Mouse (Mus musculus): ENCODE results near the gene Igll1. TPM values are rescaled to one million over a fixed set of nuclear protein-coding genes. Genes with fewer than 3 reads are reported as not detected.

Gene Igll1
- polyA plus RNA-seq, 1 experiment from 2014 or later = not detected

- Histone ChIP-seq H3K9ac (ENCODE audit: low read length) (no peak overlapping the region), H3K27me3 (replicated peaks; ENCODE audit: control insufficient read depth, insufficient read depth, low read length) (no peaks in the 10 kb centered on the region), H3K4me3 (ENCODE audit: low read depth, low read length) (no peak overlapping the region), H3K4me2 (ENCODE audit: low read length) (no peak overlapping the region), H3K9me3 (replicated peaks; ENCODE audit: control insufficient read depth, low read length) (no peaks in the 10 kb centered on the region), H3K36me3 (ENCODE audit: control insufficient read depth, insufficient read depth, low read length) (no peaks in the 10 kb centered on the region), H3K27ac (ENCODE audit: low read depth, low read length) (no peak overlapping the region), H3K4me1 (ENCODE audit: control insufficient read depth, insufficient read depth, low read length) (no peaks in the 10 kb centered on the region)
- no peak for ATAC-seq
- DNase-seq (ENCODE audit: low spot score) = no peak
- 80% methylated on average over 2 of the region's 2 CpGs for WGBS
Measured at GRCm38 (mm10) chr16:16826223-16826622, 37.6 kb downstream of the Igll1 start.

DNA sequence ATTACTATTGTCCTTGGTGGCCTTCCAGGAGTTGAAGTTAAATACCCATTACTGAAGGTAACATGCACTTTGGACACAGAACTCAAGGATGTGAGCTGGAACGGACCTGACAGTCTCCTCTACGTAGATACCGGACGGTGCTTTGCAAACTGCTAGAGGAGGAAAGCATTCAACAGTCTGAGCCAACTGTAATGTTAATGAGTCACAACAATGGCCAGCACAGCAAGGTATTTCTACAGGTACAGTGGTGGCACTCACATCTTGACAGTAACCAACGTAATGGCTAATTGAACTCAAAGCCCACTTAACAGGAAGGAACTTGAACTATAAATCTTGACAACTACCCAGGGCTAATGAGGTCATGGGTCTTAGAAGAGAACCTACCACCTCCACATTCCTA lies 38.3 kb downstream of the Igll1 start:
- Histone ChIP-seq H3K36me3 (ENCODE audit: control insufficient read depth, insufficient read depth, low read length) (no peaks in the 10 kb centered on the region), H3K9me3 (replicated peaks; ENCODE audit: control insufficient read depth, low read length) (no peaks in the 10 kb centered on the region), H3K27ac (ENCODE audit: low read depth, low read length) (no peak overlapping the region), H3K4me3 (ENCODE audit: low read depth, low read length) (no peak overlapping the region), H3K4me2 (ENCODE audit: low read length) (no peak overlapping the region), H3K4me1 (ENCODE audit: control insufficient read depth, insufficient read depth, low read length) (no peaks in the 10 kb centered on the region), H3K9ac (ENCODE audit: low read length) (no peak overlapping the region), H3K27me3 (replicated peaks; ENCODE audit: control insufficient read depth, insufficient read depth, low read length) (no peaks in the 10 kb centered on the region)
- no peak for DNase-seq (ENCODE audit: low spot score)
- no peak for ATAC-seq
- 23% methylated on average over 5 of the region's 5 CpGs for WGBS

Other genes with a start within 250 kb of the Igll1 start
- not detected in 2 replicates for gene Olfr19, start 187.6 kb downstream of the Igll1 start, polyA plus RNA-seq (2014; fragmentation: Nextera tagmentation; extraction: Ambion mirVana)
- 10.8 and 12.7 TPM in 2 replicates for gene Spag6l, start 34.5 kb downstream of the Igll1 start, polyA plus RNA-seq (2014; fragmentation: Nextera tagmentation; extraction: Ambion mirVana)
- 62.9 and 70.0 TPM in 2 replicates for gene Top3b, start 6.8 kb upstream of the Igll1 start, polyA plus RNA-seq (2014; fragmentation: Nextera tagmentation; extraction: Ambion mirVana)
- 2.2 and 2.3 TPM in 2 replicates for gene Vpreb1, start 6.9 kb upstream of the Igll1 start, polyA plus RNA-seq (2014; fragmentation: Nextera tagmentation; extraction: Ambion mirVana)
- gene Ppm1f, start 32.5 kb upstream of the Igll1 start, polyA plus RNA-seq (2014; fragmentation: Nextera tagmentation; extraction: Ambion mirVana) = 12.0 and 14.6 TPM in 2 replicates
- gene Mapk1, start 119.4 kb upstream of the Igll1 start, polyA plus RNA-seq (2014; fragmentation: Nextera tagmentation; extraction: Ambion mirVana) = 217 and 218 TPM in 2 replicates
- 180 and 195 TPM in 2 replicates for gene Ypel1, start 205.7 kb upstream of the Igll1 start, polyA plus RNA-seq (2014; fragmentation: Nextera tagmentation; extraction: Ambion mirVana)
- 146 and 153 TPM in 2 replicates for gene Ppil2, start 247.3 kb upstream of the Igll1 start, polyA plus RNA-seq (2014; fragmentation: Nextera tagmentation; extraction: Ambion mirVana)

All from forebrain, embryonic 14.5 days (tissue).